Mouse (Mus musculus) lung, embryonic 16.5 days (tissue): ENCODE results near the gene Casc3. TPM values are rescaled to one million over a fixed set of nuclear protein-coding genes. Genes with fewer than 3 reads are reported as not detected.

Experiments
- ATAC-seq: fragments of 200-750 bp; cut with Nextera tagmentation; 2 replicates; pipeline ENCODE4 v1.8.0; 2017; ENCODE audit warnings: low read depth, mild to moderate bottlenecking, moderate library complexity
- H3K27ac ChIP-seq: fragments of 300-500 bp; sonication (generic); 2 replicates; pipeline ENCODE4 v1.5.1; 2014; ENCODE audit warnings: mild to moderate bottlenecking, control low read depth, low read length
- H3K27me3 ChIP-seq: fragments of 300-500 bp; sonication (generic); 2 replicates; pipeline ENCODE4 v1.6.1; 2014; ENCODE audit warnings: low read depth, low read length, mixed read lengths; ENCODE audit not compliant: control insufficient read depth, insufficient read depth
- H3K36me3 ChIP-seq: fragments of 300-500 bp; sonication (generic); 2 replicates; pipeline ENCODE4 v1.6.1; 2014; ENCODE audit warnings: low read length; ENCODE audit not compliant: control insufficient read depth, insufficient read depth
- H3K4me1 ChIP-seq: fragments of 300-500 bp; sonication (generic); replicated peaks from 2 replicates; pipeline ENCODE4 v1.6.1; 2014; ENCODE audit warnings: low read length, mixed read lengths; ENCODE audit not compliant: control insufficient read depth, insufficient read depth
- H3K4me2 ChIP-seq: fragments of 300-500 bp; sonication (generic); 2 replicates; pipeline ENCODE4 v1.6.1; 2014; ENCODE audit warnings: low read depth, low read length, control low read depth
- H3K4me3 ChIP-seq: fragments of 300-500 bp; sonication (generic); 2 replicates; pipeline ENCODE4 v1.5.1; 2014; ENCODE audit warnings: mild to moderate bottlenecking, low read length, control low read depth
- H3K9ac ChIP-seq: fragments of 300-500 bp; sonication (generic); 2 replicates; pipeline ENCODE4 v1.6.1; 2014; ENCODE audit warnings: low read length, control low read depth
- H3K9me3 ChIP-seq: fragments of 300-500 bp; sonication (generic); 2 replicates; pipeline ENCODE4 v1.6.1; 2016; ENCODE audit warnings: low read length; ENCODE audit not compliant: control insufficient read depth
- WGBS: fragments of 180-500 bp; shearing (Covaris S2); extraction: QIAGEN DNeasy Blood & Tissue Kit; methylation state at CpG from one replicate; pipeline ENCODE4 v1.1.7; 2014; 5-methylcytosine and 5-hydroxymethylcytosine counted together
- polyA plus RNA-seq: library from polyadenylated mRNA; unstranded; fragments of >200 nt; fragmentation: Nextera tagmentation; extraction: Ambion mirVana; gene quantifications from 2 replicates; pipeline ENCODE4 v1.2.1, GENCODE M21; 2015

The Casc3 gene
- polyA plus RNA-seq, 1 experiment from 2014 or later = 33.2 TPM

- no peak for ATAC-seq
- Histone ChIP-seq H3K27me3 (no peaks in the 10 kb centered on the region), H3K36me3 (no peaks in the 10 kb centered on the region), H3K4me1 (peaks cover 58% of the 10 kb centered on the region), H3K27ac (peak overlapping the region; percentile 99), H3K9me3 (no peaks in the 10 kb centered on the region), H3K4me3 (no peak overlapping the region), H3K4me2 (no peak overlapping the region), H3K9ac (no peak overlapping the region)
- 88% methylated on average over 1 of the region's 1 CpGs for WGBS
Measured at GRCm38 (mm10) chr11:98787691-98788090, 17.0 kb upstream of the Casc3 start.

DNA sequence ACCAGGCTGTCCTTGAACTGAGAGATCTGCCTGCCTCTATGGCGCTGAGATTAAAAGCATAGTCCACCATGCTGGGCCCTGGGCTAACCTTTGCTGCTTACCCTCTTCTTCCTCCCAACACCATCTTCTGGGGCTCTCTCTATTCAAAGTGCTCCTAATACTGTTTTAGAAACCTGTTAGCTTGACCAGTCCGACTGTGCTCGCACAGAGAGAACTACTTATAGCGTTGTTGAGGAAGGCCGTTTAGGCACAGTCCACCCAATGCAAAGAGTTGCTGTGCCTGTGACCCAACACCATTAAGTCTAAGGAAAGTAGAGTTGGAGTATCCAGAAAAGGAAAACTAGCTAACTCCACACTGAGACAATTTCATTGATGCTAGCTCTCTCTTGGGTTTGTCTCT is 16.6 kb upstream of the Casc3 start:
- Histone ChIP-seq H3K9ac (no peak overlapping the region; the same call in 1 of the 2 replicates), H3K4me1 (peaks cover 54% of the 10 kb centered on the region), H3K27me3 (no peaks in the 10 kb centered on the region), H3K36me3 (no peaks in the 10 kb centered on the region), H3K4me3 (no peak overlapping the region), H3K27ac (peak overlapping the region; percentile 77; the same call in 1 of the 2 replicates), H3K4me2 (no peak overlapping the region), H3K9me3 (no peaks in the 10 kb centered on the region)
- no peak for ATAC-seq
- WGBS = 80% methylated on average over 5 of the region's 5 CpGs

DNA sequence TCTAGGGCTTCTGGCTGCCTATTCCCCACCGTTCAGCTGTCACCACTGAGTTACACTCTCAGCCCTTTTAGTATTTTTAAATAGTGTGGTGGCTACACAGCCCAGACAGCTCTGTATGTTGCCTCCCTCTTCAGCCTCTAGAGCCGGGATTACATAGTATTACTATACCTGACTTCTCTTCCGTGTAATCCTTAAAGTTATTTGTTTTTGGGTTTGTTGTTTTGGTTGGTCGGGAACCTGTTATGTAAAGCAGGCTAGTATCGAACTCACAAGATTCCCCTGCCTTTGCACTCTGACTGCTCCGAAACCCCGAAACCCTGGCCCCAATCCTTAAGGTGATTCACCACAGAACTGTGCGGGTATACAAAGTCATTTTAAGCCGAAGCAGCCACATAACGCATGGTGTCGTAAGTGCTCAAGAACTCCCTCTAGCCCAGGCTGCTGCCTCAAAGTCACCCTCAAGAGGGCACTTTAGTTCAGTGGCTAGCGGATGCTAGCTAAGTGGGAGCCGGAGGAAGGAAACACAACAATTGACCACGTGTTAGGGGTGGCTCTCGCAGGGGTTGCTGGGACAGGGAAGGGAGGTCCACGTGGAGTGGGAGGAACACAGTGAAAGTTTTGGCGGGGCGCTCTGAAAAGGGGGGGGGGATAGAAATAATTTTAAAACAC is 16.0 kb upstream of the Casc3 start:
- no peaks in the 10 kb centered on the region for H3K9me3 ChIP-seq
- peaks cover 54% of the 10 kb centered on the region for H3K4me1 ChIP-seq
- 5% methylated on average over 18 of the region's 18 CpGs for WGBS

GRCm38 (mm10) chr11:98789219-98789807 is 15.4 kb upstream of the Casc3 start:
- H3K4me1 ChIP-seq = peaks cover 53% of the 10 kb centered on the region
- H3K9me3 ChIP-seq = no peaks in the 10 kb centered on the region
- ATAC-seq = no peak
- H3K27me3 ChIP-seq = no peaks in the 10 kb centered on the region
- peak overlapping the region; percentile 59 for H3K4me3 ChIP-seq
- H3K36me3 ChIP-seq = no peaks in the 10 kb centered on the region
- peak overlapping the region; percentile 72 for H3K9ac ChIP-seq
- peak overlapping the region; percentile 78 for H3K27ac ChIP-seq
- WGBS = under 1% methylated on average over 25 of the region's 25 CpGs
- H3K4me2 ChIP-seq = peak overlapping the region; percentile 89

More for the DNA sequence above, 16.0 kb upstream of the Casc3 start:
- ATAC-seq = peak; percentile 71
- H3K9ac ChIP-seq = peak overlapping the region; percentile 72
- H3K27me3 ChIP-seq = no peaks in the 10 kb centered on the region
- H3K27ac ChIP-seq = peak overlapping the region; percentile 78
- no peaks in the 10 kb centered on the region for H3K36me3 ChIP-seq
- peak overlapping the region; percentile 59 for H3K4me3 ChIP-seq
- peak overlapping the region; percentile 89 for H3K4me2 ChIP-seq

- H3K36me3 ChIP-seq = no peaks in the 10 kb centered on the region
- H3K27me3 ChIP-seq = no peaks in the 10 kb centered on the region
- H3K4me3 ChIP-seq = peak overlapping the region; percentile 59
- peak overlapping the region; percentile 72 for H3K9ac ChIP-seq
- no peak for ATAC-seq
- H3K27ac ChIP-seq = no peak overlapping the region
- 31% methylated on average over 5 of the region's 5 CpGs for WGBS
- no peaks in the 10 kb centered on the region for H3K9me3 ChIP-seq
- H3K4me2 ChIP-seq = peak overlapping the region; percentile 89
- peaks cover 50% of the 10 kb centered on the region for H3K4me1 ChIP-seq
Measured at GRCm38 (mm10) chr11:98789824-98790223, 14.9 kb upstream of the Casc3 start.

DNA sequence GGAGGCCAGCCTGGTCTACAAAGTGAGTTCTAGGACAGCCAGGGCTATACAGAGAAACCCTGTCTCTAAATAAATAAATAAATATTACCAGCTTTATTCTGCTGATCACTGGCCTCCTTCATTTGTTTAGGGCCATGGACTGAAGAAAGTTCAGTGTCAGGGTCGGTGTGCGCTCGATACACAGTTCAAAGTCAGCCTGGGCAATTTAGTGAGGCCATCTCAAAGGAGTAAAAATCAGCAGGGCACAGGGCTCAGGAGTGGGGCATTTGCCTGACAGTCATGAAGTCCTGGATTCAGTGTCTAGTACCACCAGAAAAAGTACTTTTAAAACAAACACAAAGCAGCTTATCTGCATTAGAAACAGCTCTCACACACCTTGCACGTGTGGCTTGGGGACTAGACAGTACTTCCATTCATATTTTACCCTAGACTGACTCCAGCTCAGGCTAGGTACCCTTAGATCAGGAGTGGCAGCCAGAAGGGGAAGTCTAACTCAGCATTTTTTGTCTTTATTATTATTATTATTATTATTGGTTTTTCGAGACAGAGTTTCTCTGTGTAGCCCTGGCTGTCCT is 14.0 kb upstream of the Casc3 start:
- Histone ChIP-seq H3K27me3 (no peaks in the 10 kb centered on the region), H3K4me1 (peaks cover 42% of the 10 kb centered on the region), H3K36me3 (no peaks in the 10 kb centered on the region), H3K27ac (no peak overlapping the region), H3K9ac (0 out of 2 replicates have a peak overlapping the region, but pooled peaks have one; percentile 7), H3K4me3 (no peak overlapping the region), H3K9me3 (no peaks in the 10 kb centered on the region), H3K4me2 (no peak overlapping the region)
- ATAC-seq = no peak
- 75% methylated on average over 5 of the region's 5 CpGs for WGBS

DNA sequence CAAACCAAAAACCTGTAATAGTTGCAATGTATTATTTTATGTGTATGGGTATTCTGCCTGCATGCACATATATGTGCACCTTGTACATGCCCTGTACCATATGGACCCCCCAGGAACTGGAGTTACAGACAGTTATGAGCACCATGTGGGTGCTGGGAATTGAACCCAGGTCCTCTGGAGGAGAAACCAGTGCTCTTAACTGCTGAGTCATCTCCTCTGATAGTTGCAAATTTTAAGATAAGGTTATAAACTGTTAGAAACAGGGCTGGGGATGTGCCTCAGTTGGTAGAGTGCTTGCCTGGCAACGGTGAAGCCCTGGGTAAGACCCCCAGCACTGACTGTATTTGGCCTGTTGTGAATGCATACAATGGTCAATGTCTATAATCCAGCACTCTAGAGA is 13.3 kb upstream of the Casc3 start:
- no peak overlapping the region for H3K4me2 ChIP-seq
- peaks cover 34% of the 10 kb centered on the region for H3K4me1 ChIP-seq
- H3K27me3 ChIP-seq = no peaks in the 10 kb centered on the region
- H3K9ac ChIP-seq = no peak overlapping the region
- H3K27ac ChIP-seq = no peak overlapping the region
- 57% methylated on average over 1 of the region's 1 CpGs for WGBS
- ATAC-seq = no peak
- no peaks in the 10 kb centered on the region for H3K9me3 ChIP-seq
- no peak overlapping the region for H3K4me3 ChIP-seq
- no peaks in the 10 kb centered on the region for H3K36me3 ChIP-seq

GRCm38 (mm10) chr11:98792081-98792480 is 12.6 kb upstream of the Casc3 start:
- WGBS = 17% methylated on average over 4 of the region's 4 CpGs
- no peak for ATAC-seq

GRCm38 (mm10) chr11:98794469-98795014 is 10.2 kb upstream of the Casc3 start:
- Histone ChIP-seq H3K27ac (peak overlapping the region; percentile 100), H3K4me2 (peak overlapping the region; percentile 60), H3K4me1 (peaks cover 32% of the 10 kb centered on the region), H3K4me3 (peak overlapping the region; percentile 98), H3K27me3 (no peaks in the 10 kb centered on the region), H3K9ac (peak overlapping the region; percentile 98), H3K9me3 (no peaks in the 10 kb centered on the region), H3K36me3 (peaks cover 7% of the 10 kb centered on the region)
- peak; percentile 67 for ATAC-seq
- WGBS = under 1% methylated on average over 29 of the region's 30 CpGs

More at GRCm38 (mm10) chr11:98792081-98792480, 12.6 kb upstream of the Casc3 start:
- Histone ChIP-seq H3K4me1 (peaks cover 30% of the 10 kb centered on the region), H3K27ac (no peak overlapping the region), H3K4me2 (no peak overlapping the region), H3K36me3 (no peaks in the 10 kb centered on the region), H3K9ac (0 out of 2 replicates have a peak overlapping the region, but pooled peaks have one; percentile 14), H3K27me3 (no peaks in the 10 kb centered on the region), H3K4me3 (no peak overlapping the region), H3K9me3 (no peaks in the 10 kb centered on the region)
